Mouse (Mus musculus) intestine, embryonic 14.5 days (tissue): ENCODE data around the gene Il11ra1. TPM values are rescaled to one million over a fixed set of nuclear protein-coding genes. Genes with fewer than 3 reads are reported as not detected.
A peak's percentile ranks its signal among the peaks of the same experiment; 100 is the strongest.

ENCODE experiments used
- ATAC-seq: fragments of 200-750 bp; cut with Nextera tagmentation; replicated peaks from 2 replicates; pipeline ENCODE4 v1.8.0; 2017; ENCODE audit warnings: low read depth, moderate number of reproducible peaks, moderate TSS enrichment, moderate library complexity; ENCODE audit not compliant: low FRiP score, low TSS enrichment
- DNase-seq: peaks from one replicate; pipeline ENCODE4 v3.0.0-alpha.2; 2018; ENCODE audit warnings: low spot score
- H3K27ac ChIP-seq: fragments of 300-500 bp; sonication (generic); 2 replicates; pipeline ENCODE4 v1.5.1; 2014; ENCODE audit warnings: low read depth, mild to moderate bottlenecking, control low read depth
- H3K27me3 ChIP-seq: fragments of 300-500 bp; sonication (generic); replicated peaks from 2 replicates; pipeline ENCODE4 v1.6.1; 2014; ENCODE audit warnings: low read length, control low read depth; ENCODE audit not compliant: control insufficient read depth, insufficient read depth
- H3K36me3 ChIP-seq: fragments of 300-500 bp; sonication (generic); 2 replicates; pipeline ENCODE4 v1.6.1; 2014; ENCODE audit warnings: low read length, control low read depth; ENCODE audit not compliant: control insufficient read depth, insufficient read depth
- H3K4me1 ChIP-seq: fragments of 300-500 bp; sonication (generic); replicated peaks from 2 replicates; pipeline ENCODE4 v1.6.1; 2014; ENCODE audit warnings: low read length, control low read depth, mixed read lengths; ENCODE audit not compliant: control insufficient read depth, insufficient read depth
- H3K4me2 ChIP-seq: fragments of 300-500 bp; sonication (generic); 2 replicates; pipeline ENCODE4 v1.6.1; 2014; ENCODE audit warnings: low read length
- H3K4me3 ChIP-seq: fragments of 300-500 bp; sonication (generic); 2 replicates; pipeline ENCODE4 v1.5.1; 2014; ENCODE audit warnings: low read depth, low read length, control low read depth, mixed read lengths
- H3K9ac ChIP-seq: fragments of 300-500 bp; sonication (generic); 2 replicates; pipeline ENCODE4 v1.6.1; 2014; ENCODE audit warnings: mild to moderate bottlenecking, low read length
- H3K9me3 ChIP-seq: fragments of 300-500 bp; sonication (generic); 2 replicates; pipeline ENCODE4 v1.6.1; 2016; ENCODE audit warnings: low read length, control low read depth; ENCODE audit not compliant: control insufficient read depth
- WGBS: fragments of 180-500 bp; shearing (Covaris S2); extraction: QIAGEN DNeasy Blood & Tissue Kit; methylation state at CpG from one replicate; pipeline ENCODE4 v1.1.7; 2014; 5-methylcytosine and 5-hydroxymethylcytosine counted together
- polyA plus RNA-seq: library from polyadenylated mRNA; unstranded; fragments of >200 nt; fragmentation: Nextera tagmentation; extraction: Ambion mirVana; gene quantifications from 2 replicates; pipeline ENCODE4 v1.2.1, GENCODE M21; 2014

The Il11ra1 gene
- polyA plus RNA-seq, 1 experiment from 2014 or later: 130 TPM

GRCm38 (mm10) chr4:41707011-41707535 is 7.3 kb downstream of the Il11ra1 start:
- 0 out of 2 replicates have a peak overlapping the region, but pooled peaks have one; percentile 2 for H3K4me2 ChIP-seq
- ATAC-seq (peak; percentile 75), DNase-seq (peak; percentile 81)
- WGBS: 3% methylated on average over 13 of the region's 13 CpGs
- H3K27ac ChIP-seq: no peak overlapping the region
- H3K9ac ChIP-seq: no peak overlapping the region
- peaks cover 10% of the 10 kb centered on the region for H3K4me1 ChIP-seq
- H3K9me3 ChIP-seq: no peaks in the 10 kb centered on the region
- peaks cover 3% of the 10 kb centered on the region; the same call in 1 of the 2 replicates for H3K27me3 ChIP-seq
- peaks cover 8% of the 10 kb centered on the region for H3K36me3 ChIP-seq
- H3K4me3 ChIP-seq: no peak overlapping the region

GRCm38 (mm10) chr4:41708192-41708745 is 8.5 kb downstream of the Il11ra1 start:
- ATAC-seq: peak; percentile 10; the same call in 1 of the 2 replicates

GRCm38 (mm10) chr4:41710229-41710628 is 10.4 kb downstream of the Il11ra1 start:
- H3K4me2 ChIP-seq: no peak overlapping the region
- H3K27me3 ChIP-seq: peaks cover 2% of the 10 kb centered on the region; the same call in 1 of the 2 replicates
- WGBS: 62% methylated on average over 4 of the region's 4 CpGs
- peaks cover 22% of the 10 kb centered on the region for H3K4me1 ChIP-seq
- no peak overlapping the region for H3K4me3 ChIP-seq
- H3K9me3 ChIP-seq: no peaks in the 10 kb centered on the region
- H3K36me3 ChIP-seq: peaks cover 9% of the 10 kb centered on the region
- DNase-seq (no peak), ATAC-seq (no peak)
- no peak overlapping the region for H3K27ac ChIP-seq
- no peak overlapping the region for H3K9ac ChIP-seq

More at GRCm38 (mm10) chr4:41708192-41708745, 8.5 kb downstream of the Il11ra1 start:
- H3K4me1 ChIP-seq: peaks cover 17% of the 10 kb centered on the region
- H3K36me3 ChIP-seq: peaks cover 9% of the 10 kb centered on the region
- WGBS: 36% methylated on average over 8 of the region's 8 CpGs
- peak; percentile 64 for DNase-seq
- H3K4me3 ChIP-seq: no peak overlapping the region
- H3K9me3 ChIP-seq: no peaks in the 10 kb centered on the region
- no peak overlapping the region for H3K9ac ChIP-seq
- H3K27ac ChIP-seq: no peak overlapping the region
- peaks cover 3% of the 10 kb centered on the region; the same call in 1 of the 2 replicates for H3K27me3 ChIP-seq
- no peak overlapping the region for H3K4me2 ChIP-seq

GRCm38 (mm10) chr4:41711705-41712375 is 12.1 kb downstream of the Il11ra1 start:
- H3K9me3 ChIP-seq: no peaks in the 10 kb centered on the region
- no peaks in the 10 kb centered on the region for H3K27me3 ChIP-seq
- H3K9ac ChIP-seq: peak overlapping the region; percentile 74
- no peak overlapping the region for H3K27ac ChIP-seq
- DNase-seq: no peak
- peak overlapping the region; percentile 75 for H3K4me2 ChIP-seq
- 81% methylated on average over 16 of the region's 16 CpGs for WGBS
- peaks cover 19% of the 10 kb centered on the region for H3K4me1 ChIP-seq
- no peak for ATAC-seq
- H3K36me3 ChIP-seq: peaks cover 14% of the 10 kb centered on the region
- H3K4me3 ChIP-seq: peak overlapping the region; percentile 56

- Histone ChIP-seq H3K27me3 (no peaks in the 10 kb centered on the region), H3K4me3 (peak overlapping the region; percentile 56), H3K27ac (0 out of 2 replicates have a peak overlapping the region, but pooled peaks have one; percentile 55), H3K9ac (peak overlapping the region; percentile 74), H3K4me1 (peaks cover 19% of the 10 kb centered on the region), H3K36me3 (peaks cover 22% of the 10 kb centered on the region), H3K4me2 (peak overlapping the region; percentile 75), H3K9me3 (no peaks in the 10 kb centered on the region)
- ATAC-seq (no peak; the same call in 1 of the 2 replicates), DNase-seq (no peak)
- 42% methylated on average over 31 of the region's 31 CpGs for WGBS
These were observed 12.8 kb downstream of the Il11ra1 start for GRCm38 (mm10) chr4:41712421-41713196.

GRCm38 (mm10) chr4:41713197-41714067 is 13.6 kb downstream of the Il11ra1 start, which contains the start of gene Rpp25l:
Gene Rpp25l, minus strand, starts transcription at chr4:41713534.
- Histone ChIP-seq H3K4me2 (peak within 1 kb of the TSS; percentile 75), H3K9me3 (no peaks in the 10 kb centered on the region), H3K4me1 (peaks cover 19% of the 10 kb centered on the region), H3K27me3 (no peaks in the 10 kb centered on the region), H3K27ac (peak within 1 kb of the TSS; percentile 55), H3K4me3 (peak within 1 kb of the TSS; percentile 56), H3K36me3 (peaks cover 30% of the 10 kb centered on the region), H3K9ac (peak within 1 kb of the TSS; percentile 74)
- whole genome bisulfite sequencing: under 1% methylated on average over 61 of the region's 61 CpGs
- DNase-seq: peak; percentile 98
- peak; percentile 81 for ATAC-seq

- peaks cover 39% of the 10 kb centered on the region for H3K36me3 ChIP-seq
- H3K4me2 ChIP-seq: peak overlapping the region; percentile 75
- H3K27me3 ChIP-seq: no peaks in the 10 kb centered on the region
- ATAC-seq (no peak), DNase-seq (peak; percentile 74)
- 18% methylated on average over 8 of the region's 8 CpGs for WGBS
- no peak overlapping the region for H3K27ac ChIP-seq
- peaks cover 19% of the 10 kb centered on the region for H3K4me1 ChIP-seq
- peak overlapping the region; percentile 56; the same call in 1 of the 2 replicates for H3K4me3 ChIP-seq
- H3K9ac ChIP-seq: no peak overlapping the region
- no peaks in the 10 kb centered on the region for H3K9me3 ChIP-seq
These were observed 14.5 kb downstream of the Il11ra1 start for GRCm38 (mm10) chr4:41714276-41714675.
